Mouse (Mus musculus) cerebellum, postnatal 36 days (tissue): ENCODE measurements around the gene Gcnt2.

Source experiments
- DNase-seq, 2 experiments: peaks; one replicate each; pipeline ENCODE4 v3.0.0; 2021 to 2022; ENCODE audit warnings: mixed read lengths in 2 of 2

The Gcnt2 gene

GRCm38 (mm10) chr13:40859652-40860399 is at the start of gene Gcnt2:
TSS of gene Gcnt2 (plus strand) at chr13:40859754.
- DNase-seq = no peak

GRCm38 (mm10) chr13:40820617-40821016 is 38.9 kb upstream of the Gcnt2 start:
- no peak for DNase-seq

GRCm38 (mm10) chr13:40821911-40822310 is 37.6 kb upstream of the Gcnt2 start:
- no peak for DNase-seq

GRCm38 (mm10) chr13:40841146-40841787 is 18.3 kb upstream of the Gcnt2 start:
- DNase-seq = no peak

GRCm38 (mm10) chr13:40842141-40842540 is 17.4 kb upstream of the Gcnt2 start:
- no peak for DNase-seq

- DNase-seq = peak; percentile 41 to 43
Observed at GRCm38 (mm10) chr13:40843418-40844067, 16.0 kb upstream of the Gcnt2 start.

GRCm38 (mm10) chr13:40844144-40844543 is 15.4 kb upstream of the Gcnt2 start:
- no peak for DNase-seq

GRCm38 (mm10) chr13:40845951-40846350 is 13.6 kb upstream of the Gcnt2 start:
- no peak for DNase-seq

- no peak for DNase-seq
Observed at GRCm38 (mm10) chr13:40846375-40846774, 13.2 kb upstream of the Gcnt2 start.

- no peak for DNase-seq
Observed at GRCm38 (mm10) chr13:40847898-40848297, 11.7 kb upstream of the Gcnt2 start.

GRCm38 (mm10) chr13:40850686-40851085 is 8.9 kb upstream of the Gcnt2 start:
- DNase-seq = no peak

- no peak for DNase-seq
Observed at GRCm38 (mm10) chr13:40851281-40851680, 8.3 kb upstream of the Gcnt2 start.

GRCm38 (mm10) chr13:40851961-40852360 is 7.6 kb upstream of the Gcnt2 start:
- DNase-seq = no peak

- DNase-seq = no peak
Observed at GRCm38 (mm10) chr13:40852791-40853190, 6.8 kb upstream of the Gcnt2 start.

- DNase-seq = no peak
Observed at GRCm38 (mm10) chr13:40853842-40854241, 5.7 kb upstream of the Gcnt2 start.

GRCm38 (mm10) chr13:40854451-40855058 is 5.0 kb upstream of the Gcnt2 start:
- no peak for DNase-seq

GRCm38 (mm10) chr13:40855266-40855665 is 4.3 kb upstream of the Gcnt2 start:
- no peak for DNase-seq

GRCm38 (mm10) chr13:40856786-40857185 is 2.8 kb upstream of the Gcnt2 start:
- no peak for DNase-seq

- no peak for DNase-seq
Observed at GRCm38 (mm10) chr13:40857281-40857818, 2.2 kb upstream of the Gcnt2 start.

- DNase-seq = no peak
Observed at GRCm38 (mm10) chr13:40859225-40859624, 329 bp upstream of the Gcnt2 start.

GRCm38 (mm10) chr13:40863006-40863405 is 3.5 kb downstream of the Gcnt2 start:
- no peak for DNase-seq

- no peak for DNase-seq
Observed at GRCm38 (mm10) chr13:40868844-40869587, 9.5 kb downstream of the Gcnt2 start.
